Mouse (Mus musculus) fat pad, adult 2 months (tissue): ENCODE results near the gene Syngr4.
"Not testable (repeated sequence)": the region's sequence is repeated elsewhere in the genome, so short reads cannot be mapped to it uniquely, and the experiment has no call there.

Experiments used
- DNase-seq: peaks from one replicate; pipeline ENCODE4 v3.0.0-alpha.2; 2011; ENCODE audit warnings: low read depth, low spot score; ENCODE audit errors: extremely low read depth

Gene Syngr4

GRCm38 (mm10) chr7:45896517-45897257 is at the start of gene Syngr4, which contains the start of gene Tmem143:
TSS of gene Syngr4 (minus strand) at chr7:45896714.
TSS of gene Tmem143 (plus strand) at chr7:45896941.
- peak; percentile 80 for DNase-seq

GRCm38 (mm10) chr7:45943280-45943679 is 46.8 kb upstream of the Syngr4 start:
- DNase-seq: not testable (repeated sequence)

DNA sequence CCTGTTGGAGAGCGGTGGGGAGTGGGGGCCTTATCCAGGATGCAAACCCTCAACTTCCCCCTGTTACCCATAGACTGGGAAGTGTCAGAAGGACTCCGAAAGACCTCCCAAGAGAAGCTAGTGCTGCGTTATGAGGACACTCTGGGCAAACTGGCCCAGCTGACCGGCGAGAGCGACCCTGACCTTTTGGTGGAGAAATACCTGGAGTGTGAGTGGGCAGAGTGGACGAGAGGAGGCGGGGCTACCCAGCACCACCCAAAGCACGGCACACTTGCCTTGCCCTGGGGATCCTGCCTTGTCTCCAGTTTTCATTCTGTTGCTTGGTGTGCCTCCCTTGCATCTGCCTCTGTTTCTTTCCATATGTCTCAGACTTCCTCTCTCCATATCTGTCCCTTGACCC is 45.5 kb upstream of the Syngr4 start:
- no peak for DNase-seq

DNA sequence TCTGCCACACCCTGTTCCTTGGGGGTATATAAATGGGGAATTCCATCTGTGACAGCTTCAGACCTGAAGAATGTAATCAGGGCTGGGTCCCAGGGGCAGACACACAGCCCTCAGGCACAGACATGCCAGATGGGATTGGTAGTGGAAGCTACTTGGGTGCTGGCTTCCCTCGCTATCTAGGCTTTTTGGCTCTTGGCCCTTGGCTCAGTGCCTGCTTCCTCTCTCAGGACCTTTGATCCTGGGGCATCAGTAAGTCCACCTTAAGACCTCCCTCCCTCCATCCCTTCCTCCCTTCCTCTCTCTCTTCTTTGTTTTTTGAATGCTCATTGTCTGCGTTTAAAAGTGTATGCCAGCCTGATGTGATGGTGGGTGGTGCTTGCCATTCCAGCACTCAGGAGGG is 43.3 kb upstream of the Syngr4 start:
- DNase-seq: no peak

DNA sequence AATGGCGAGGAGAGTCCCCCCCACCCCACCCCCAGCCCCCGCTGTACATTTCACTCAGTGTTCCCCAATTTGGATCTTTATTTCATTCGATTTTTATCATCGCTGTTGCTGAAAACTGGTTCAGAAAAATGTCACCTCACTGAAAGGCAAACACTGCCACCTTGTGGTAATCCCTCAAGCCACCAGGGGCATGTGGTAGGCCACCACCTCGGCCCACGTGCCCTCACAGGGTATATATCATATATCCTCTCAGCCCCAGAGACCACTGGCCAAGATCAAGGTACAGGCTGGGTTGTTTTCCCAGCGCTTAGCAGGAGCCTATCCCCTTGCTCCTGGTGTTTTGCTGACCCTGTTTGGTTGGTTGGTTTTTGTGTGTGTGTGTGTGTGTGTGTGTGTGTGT is 38.6 kb upstream of the Syngr4 start:
- DNase-seq: no peak

GRCm38 (mm10) chr7:45933766-45934165 is 37.3 kb upstream of the Syngr4 start:
- DNase-seq: not testable (repeated sequence)

DNA sequence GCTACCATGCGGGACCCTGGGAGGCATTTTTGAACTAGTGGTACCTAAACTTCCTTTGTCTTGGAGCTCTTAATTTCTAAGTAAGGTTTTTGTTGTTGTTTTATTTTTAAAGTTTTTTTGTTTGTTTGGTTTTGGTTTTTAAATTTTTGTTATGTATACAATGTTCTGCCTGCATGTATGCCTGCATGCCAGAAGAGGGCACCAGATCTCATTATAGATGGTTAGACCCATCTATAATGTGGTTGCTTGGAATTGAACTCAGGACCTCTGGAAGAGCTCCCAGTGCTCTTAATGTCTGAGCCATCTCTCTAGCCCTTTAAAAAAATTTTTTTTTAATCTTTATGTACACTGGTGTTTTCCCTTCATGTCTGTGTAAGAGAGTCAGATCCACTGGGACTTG is 33.2 kb upstream of the Syngr4 start:
- no peak for DNase-seq

GRCm38 (mm10) chr7:45928626-45929295 is 32.2 kb upstream of the Syngr4 start:
- DNase-seq: no peak

GRCm38 (mm10) chr7:45924429-45924816 is 27.9 kb upstream of the Syngr4 start:
- DNase-seq: no peak

DNA sequence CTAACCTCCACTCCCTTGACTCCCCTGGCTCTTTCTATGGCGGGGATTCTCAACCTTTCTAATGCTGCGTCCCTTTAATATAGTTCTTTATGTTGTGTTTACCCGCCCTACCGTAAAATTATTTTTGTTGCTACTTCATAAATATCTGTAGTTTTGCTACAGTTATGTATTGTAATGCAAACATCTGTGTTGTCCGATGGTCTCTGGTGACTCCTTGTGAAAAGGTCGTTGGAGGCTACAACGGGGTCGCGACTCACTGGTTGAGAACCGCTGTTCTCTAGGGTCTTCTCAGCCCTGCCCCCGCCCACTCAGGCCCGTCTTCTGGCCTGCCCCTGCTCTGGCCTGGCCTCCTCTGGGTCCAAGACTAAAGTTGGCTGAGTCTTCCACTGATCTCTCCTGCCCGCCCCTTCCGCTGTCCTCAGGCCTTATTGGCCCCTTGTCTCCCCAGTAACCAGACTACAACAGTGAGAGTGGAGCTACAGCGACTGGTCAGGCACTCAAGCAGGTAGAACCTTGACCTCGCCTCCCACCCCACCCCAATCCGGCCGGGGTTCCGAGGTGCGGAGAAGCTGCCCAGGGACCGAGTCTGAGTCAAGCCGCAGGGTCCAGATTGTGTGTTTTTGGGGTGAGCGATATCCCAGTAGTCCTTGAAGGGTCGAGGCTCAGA is 27.4 kb upstream of the Syngr4 start, which contains the start of gene Ccdc114:
Ccdc114 (plus strand) TSS at position 311 of the 667 bp plus-strand sequence.
- no peak for DNase-seq

DNA sequence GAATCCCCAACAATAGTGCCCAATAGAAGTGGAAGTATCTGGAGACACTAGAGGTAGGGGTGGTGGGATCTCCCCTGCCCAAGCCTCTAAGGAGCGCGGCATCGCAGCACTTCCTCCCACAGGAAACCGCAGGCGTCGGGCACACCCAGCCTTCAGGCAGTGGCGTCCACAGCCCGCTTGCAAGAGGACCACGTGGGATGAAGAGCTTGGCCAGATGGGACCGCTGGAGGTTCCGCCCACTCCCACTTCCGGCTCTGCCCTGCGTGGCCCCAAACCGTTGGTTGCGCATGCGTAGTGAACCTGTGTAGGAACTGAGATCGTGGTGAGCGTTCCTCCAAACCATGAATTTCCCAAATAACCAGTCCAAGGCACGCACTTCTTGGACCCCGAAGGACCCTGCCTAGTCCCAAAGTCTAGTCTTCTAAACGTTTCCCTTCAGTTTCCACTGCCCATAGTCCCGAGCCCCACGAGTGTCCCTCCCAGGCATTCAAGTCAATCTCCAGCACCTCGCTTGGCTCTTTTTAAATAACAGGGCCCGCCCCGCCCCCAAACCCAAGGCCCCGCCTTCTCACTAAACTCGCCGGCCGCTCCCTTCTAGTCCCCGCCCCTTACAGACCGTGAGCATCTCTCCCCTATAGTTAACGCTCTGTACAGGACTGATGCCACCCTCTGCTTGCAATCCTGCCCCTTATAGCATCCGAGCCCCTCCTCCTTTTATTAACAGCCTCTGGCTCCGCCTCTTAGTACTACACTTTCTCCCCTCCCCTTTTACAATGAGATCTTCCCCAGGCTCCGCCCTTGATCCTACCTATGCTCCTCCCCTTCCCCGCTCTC is 26.6 kb upstream of the Syngr4 start:
- peak; percentile 25 for DNase-seq

- DNase-seq: no peak
Measured at GRCm38 (mm10) chr7:45921950-45922600, 25.6 kb upstream of the Syngr4 start.

GRCm38 (mm10) chr7:45921242-45921621 is 24.7 kb upstream of the Syngr4 start, which contains the start of gene Emp3:
TSS of gene Emp3 (minus strand) at chr7:45921404.
- no peak for DNase-seq

- no peak for DNase-seq
Measured at GRCm38 (mm10) chr7:45920583-45921241, 24.2 kb upstream of the Syngr4 start.

DNA sequence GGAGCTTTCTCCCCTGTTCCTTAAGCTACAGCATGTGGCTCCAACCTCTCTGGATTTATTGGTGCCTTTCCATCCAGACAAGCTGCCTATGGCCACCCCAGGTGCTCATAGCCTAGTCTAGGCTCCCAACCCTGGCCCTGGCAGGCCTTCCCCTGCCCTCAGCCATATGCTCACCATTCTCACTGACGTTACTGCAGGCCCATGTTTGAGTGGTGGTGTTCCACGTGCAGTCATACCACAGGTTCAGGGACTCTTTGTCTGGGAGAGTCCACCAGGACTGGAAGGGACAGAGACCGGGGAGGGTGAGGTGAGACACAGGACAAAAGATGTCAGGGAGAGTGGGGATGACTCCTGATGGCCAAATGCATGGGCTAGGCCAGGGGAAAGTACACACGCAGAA is 23.2 kb upstream of the Syngr4 start:
- no peak for DNase-seq

DNA sequence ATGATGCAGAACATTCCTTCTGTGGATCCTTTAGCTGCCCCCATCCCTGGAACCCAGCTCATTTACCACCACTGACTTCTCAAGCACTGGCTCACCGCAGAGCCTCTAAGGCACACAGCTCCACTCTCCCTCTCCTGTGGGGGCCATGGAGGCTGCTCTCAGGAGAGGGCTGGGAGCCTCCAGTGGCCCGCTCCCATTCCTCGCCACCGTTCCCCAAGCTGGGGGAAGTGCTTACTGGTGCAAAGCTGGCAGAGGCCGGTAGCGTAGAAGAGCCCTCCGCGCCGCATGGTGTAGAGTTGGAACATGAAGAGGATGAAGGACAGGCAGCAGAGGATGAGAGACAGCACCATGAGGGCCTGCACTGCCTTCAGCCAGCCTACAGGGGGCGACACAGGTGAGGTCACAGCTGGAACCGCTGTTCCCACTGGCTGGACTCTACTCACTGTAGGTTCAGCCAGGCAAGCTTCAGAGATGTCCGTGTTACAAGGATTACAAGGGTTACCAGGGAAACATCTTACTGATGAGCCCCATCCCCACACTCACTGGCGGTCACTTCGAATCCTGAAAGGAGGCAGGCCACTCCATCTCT is 22.7 kb upstream of the Syngr4 start:
- DNase-seq: no peak

GRCm38 (mm10) chr7:45917926-45918325 is 21.4 kb upstream of the Syngr4 start:
- no peak for DNase-seq

DNA sequence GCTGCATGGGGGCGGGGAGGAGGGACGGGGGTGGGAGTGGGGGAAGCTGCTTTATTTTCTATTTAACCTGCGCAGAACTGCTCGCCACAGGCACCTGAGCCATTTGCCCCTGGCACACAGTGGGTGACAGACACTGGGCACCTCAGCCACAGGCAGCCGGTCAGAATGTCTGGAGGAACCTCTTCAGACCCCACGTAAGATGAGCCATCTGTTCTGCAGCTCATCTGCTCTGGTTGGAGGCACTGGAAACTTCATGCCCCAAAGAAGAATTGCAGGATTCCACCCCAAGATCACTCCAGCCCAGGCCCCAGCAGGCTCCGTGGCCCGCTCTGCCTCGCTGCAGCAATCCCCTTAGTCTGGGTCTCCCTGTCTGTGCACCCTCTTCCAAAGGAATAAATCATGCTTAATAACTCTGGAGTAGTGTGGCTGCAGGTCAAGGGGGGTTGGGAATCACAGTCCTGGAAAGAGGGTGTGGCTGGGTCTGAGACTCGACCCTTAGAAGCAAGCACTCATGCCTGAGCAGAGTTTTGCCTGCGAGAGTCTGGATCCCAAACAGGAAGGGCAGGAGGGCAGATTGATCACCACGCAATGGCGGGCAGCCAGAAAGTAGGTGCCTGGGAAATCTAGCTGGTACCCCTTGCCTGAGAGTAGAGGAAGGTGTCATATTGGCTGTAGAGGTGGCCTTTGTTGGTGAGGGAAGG is 20.6 kb upstream of the Syngr4 start:
- DNase-seq: no peak
